Mouse (Mus musculus): ENCODE results near the gene Shbg.
A peak's percentile ranks its signal among the peaks of the same experiment; 100 is the strongest.

- TF ChIP-seq CTCF (IDR thresholded peaks at IDR 0.05; ENCODE audit: insufficient read depth, low read depth, low read length) (peak; percentile 61), POLR2A (IDR thresholded peaks at IDR 0.05; ENCODE audit: insufficient read depth, low read depth, low read length) (no peak)
Measured at GRCm38 (mm10) chr11:69628286-69628685, 10.6 kb upstream of the Shbg start.

Measured in olfactory bulb, adult 2 months (tissue).